Mouse (Mus musculus) lung, postnatal 4 days (tissue): ENCODE data around the gene Acap2.

Experiments
- DNase-seq, 2 experiments: peaks; one replicate each; pipeline ENCODE4 v3.0.0; 2021

Acap2 gene

DNA sequence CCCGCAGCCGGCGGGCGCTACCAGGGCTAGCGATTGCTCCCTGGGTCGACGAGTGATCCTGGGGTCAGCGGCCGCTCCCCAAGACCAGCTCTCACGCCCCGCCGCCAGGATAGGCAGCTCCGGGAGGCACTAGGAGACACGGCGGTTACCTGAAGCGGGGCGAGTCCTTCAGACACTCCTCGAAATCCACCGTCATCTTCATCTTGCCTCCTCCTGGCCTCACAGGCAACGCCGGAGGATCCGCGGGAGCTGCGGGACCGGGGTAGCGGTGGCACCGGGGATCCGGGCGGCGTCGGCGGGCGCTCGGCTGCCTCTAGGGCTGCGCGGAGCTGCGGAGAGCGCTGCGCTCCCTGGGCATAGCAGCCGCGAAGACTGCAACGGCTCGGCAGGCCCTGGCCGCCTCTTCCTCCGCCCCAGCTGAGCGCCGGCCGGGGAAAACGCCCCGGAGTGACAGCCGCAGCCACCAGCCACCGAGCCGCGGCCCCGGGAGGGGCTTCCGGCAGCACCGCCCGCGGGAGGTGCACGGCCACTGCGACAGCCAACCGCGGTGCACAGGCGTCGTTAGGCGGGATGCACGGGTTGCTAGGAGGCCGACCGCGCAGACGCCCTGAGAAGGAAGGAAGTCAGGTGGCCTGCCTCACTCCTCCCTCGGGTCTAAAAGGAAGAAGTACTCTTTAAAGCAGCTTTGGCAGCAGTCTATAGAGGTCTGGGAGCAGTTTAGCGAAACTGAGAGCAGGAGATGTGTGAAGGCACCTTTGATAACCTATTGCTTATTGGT lies at the start of gene Acap2:
Acap2 (minus strand) TSS at position 456 of the 778 bp plus-strand sequence.
- peak; percentile 99 for DNase-seq

DNA sequence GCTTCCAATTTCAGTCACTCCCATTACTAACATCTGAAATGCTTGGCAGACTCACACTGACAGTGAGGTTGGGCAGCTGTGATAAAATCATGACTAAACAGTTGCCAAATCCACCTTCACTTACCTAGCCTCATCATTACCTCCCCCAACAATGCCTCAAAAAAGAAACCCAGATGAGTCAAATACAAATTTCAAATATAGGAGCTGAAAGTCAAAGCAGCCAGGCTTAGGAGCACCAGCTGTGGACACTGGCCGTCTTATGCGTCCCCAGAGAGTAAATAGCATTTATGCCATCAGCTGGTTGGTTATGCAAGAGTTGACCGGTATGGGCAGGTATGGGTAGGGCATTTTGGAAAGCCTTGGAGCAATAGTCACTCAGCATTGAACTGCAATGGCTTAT lies 48.4 kb upstream of the Acap2 start:
- no peak for DNase-seq

DNA sequence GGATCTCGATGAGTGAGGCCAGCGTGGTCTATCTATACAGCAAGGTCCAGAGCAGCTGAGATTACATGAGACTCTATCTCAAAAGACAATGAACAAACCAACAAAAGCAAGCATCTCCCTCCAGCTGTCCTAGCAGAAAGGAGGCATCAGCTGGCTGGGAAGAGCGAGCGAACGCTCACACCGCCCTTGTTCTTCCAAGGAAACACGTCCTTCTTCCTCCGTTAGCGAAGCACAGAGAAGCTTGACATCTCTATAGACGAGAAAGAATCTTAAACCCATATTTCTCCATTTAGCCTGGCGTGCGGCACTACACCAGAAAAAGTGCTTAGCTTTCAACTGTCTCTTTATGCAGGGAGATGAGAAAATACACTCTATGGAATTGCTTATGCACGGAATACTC lies 47.7 kb upstream of the Acap2 start:
- DNase-seq: no peak

GRCm38 (mm10) chr16:31247442-31247841 lies 46.4 kb upstream of the Acap2 start:
- DNase-seq: no peak

DNA sequence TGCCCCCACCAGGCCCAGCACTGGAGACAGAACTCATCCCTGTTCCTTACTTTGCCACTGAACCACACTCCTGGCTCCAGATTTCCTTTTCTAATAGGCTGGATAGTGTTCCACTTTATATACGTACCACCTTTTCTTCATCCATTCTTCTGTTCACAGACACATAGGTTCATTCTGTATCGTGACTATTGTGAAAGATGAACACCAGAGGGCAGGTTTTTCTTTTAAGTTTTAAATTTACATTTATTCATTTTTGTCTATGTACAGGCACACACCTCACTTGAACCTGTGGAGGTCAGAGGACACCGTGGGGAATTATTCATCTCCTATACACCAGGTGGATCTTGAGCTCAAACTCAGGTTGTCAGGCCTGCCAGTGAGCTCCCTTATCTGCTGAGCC lies 43.0 kb upstream of the Acap2 start:
- DNase-seq: no peak

GRCm38 (mm10) chr16:31241433-31241832 lies 40.4 kb upstream of the Acap2 start:
- DNase-seq: no peak

DNA sequence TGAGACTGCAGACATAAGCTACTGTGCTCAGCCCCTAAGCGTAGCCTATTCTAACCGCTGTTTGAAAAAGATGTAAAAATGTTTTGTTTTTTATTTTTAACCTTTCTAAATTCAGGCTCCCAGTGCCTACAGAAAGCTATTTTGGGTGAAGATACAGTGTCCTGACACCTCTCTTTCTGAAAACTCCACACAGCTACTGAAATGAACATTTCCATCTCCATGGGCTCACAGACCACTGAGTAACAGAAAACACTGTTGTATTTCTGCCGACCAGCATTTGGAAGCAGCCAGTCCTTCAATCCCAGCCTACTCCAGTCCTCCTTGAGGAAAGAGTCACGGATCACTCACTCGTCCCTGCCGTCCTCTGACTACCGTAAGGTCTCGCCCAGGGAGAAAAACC lies 39.5 kb upstream of the Acap2 start:
- DNase-seq: no peak

- DNase-seq: no peak
Measured at GRCm38 (mm10) chr16:31238281-31238680, 37.2 kb upstream of the Acap2 start.

DNA sequence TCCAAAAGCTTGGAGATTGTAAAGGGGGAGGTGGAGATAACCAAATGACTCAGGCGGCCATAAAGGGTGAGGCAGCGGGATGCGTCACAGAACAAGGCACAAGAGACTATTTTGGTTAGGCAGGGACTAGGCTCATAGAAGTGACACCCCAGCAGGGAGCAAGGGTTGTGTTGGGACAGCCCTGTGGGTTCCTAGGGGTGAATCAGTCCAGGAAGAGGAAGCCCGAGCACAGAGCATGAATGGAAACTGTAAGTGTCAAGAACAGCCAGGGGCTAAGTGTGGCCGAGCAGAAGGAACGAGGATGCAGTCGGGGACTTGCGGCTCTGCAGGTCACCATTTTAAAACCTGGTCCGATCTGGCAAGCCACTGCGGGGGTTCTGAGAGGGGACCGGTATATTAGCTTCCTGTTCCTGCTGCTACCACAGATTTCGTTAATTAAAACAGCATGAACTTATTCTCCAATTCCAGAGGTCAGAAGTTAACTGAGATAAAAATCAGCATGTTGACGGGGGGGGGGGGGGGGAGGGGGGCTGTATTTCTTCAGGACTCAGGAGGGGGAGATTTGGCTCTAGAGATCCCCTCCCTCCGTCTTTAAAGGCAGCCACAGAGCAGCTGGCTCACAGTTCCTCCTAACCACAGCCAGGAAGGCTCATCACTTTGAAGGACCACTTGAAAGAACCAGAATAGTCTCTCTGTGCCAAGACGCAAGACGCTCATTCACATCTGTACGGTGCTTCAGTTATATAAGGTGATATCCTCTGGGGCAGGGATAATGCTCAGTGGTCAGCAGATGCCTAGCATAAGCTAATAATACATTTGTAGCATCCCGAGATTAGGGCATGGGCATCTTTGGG lies 34.6 kb upstream of the Acap2 start:
- no peak for DNase-seq

- DNase-seq: no peak
Measured at GRCm38 (mm10) chr16:31234808-31235456, 33.9 kb upstream of the Acap2 start.

- DNase-seq: no peak
Measured at GRCm38 (mm10) chr16:31234356-31234755, 33.3 kb upstream of the Acap2 start.

GRCm38 (mm10) chr16:31233541-31234339 lies 32.7 kb upstream of the Acap2 start:
- DNase-seq: peak; percentile 74 to 80

DNA sequence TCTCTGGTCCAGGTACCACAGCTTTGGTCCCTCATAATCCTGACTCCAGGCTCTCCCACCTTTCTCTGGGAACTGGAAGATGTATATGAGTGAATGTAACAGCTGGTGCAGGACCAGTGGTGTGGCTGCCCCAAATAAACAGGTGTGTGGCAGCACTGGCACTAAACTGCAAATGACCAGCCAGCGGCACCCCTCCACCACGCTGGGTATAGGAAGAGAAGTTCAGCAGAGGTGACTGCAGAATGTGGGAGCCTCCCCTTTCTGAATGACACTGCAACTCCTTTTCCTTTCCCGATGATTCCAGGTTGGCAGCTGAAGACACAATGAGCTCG lies 32.1 kb upstream of the Acap2 start:
- DNase-seq: no peak

- DNase-seq: no peak
Measured at GRCm38 (mm10) chr16:31232491-31233166, 31.6 kb upstream of the Acap2 start.

GRCm38 (mm10) chr16:31231591-31231990 lies 30.5 kb upstream of the Acap2 start:
- DNase-seq: no peak

DNA sequence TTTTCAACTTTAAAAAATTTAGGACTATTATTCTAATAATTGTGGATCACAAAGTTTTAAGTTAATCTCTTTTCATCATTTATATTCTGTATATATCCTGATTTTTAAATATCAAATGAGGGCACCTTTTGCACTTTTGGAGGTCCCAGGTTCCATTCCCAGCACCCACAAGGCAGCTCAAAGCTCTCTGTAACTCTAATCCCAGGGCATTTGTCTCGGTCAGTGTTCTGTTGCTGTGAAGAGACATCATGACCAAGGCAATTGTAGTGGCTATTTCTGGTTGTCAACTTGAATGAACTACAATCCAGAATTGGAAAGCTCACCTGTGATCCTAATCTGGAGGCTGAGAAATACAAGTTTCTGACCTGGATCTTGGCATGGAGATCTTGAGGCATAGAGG lies 26.7 kb upstream of the Acap2 start:
- DNase-seq: no peak

GRCm38 (mm10) chr16:31215271-31215670 lies 14.2 kb upstream of the Acap2 start:
- no peak for DNase-seq

- DNase-seq: no peak
Measured at GRCm38 (mm10) chr16:31213463-31213862, 12.4 kb upstream of the Acap2 start.

- peak in 1 of 2 experiments; percentile 55 for DNase-seq
Measured at GRCm38 (mm10) chr16:31211503-31211902, 10.5 kb upstream of the Acap2 start.

GRCm38 (mm10) chr16:31210453-31210852 lies 9.4 kb upstream of the Acap2 start:
- DNase-seq: no peak

- DNase-seq: peak; percentile 49 to 59
Measured at GRCm38 (mm10) chr16:31209911-31210310, 8.9 kb upstream of the Acap2 start.

GRCm38 (mm10) chr16:31205726-31206125 lies 4.7 kb upstream of the Acap2 start:
- DNase-seq: no peak
